Mouse (Mus musculus): Measurements from ENCODE around the gene Rsu1. TPM values are rescaled to one million over a fixed set of nuclear protein-coding genes. Genes with fewer than 3 reads are reported as not detected.

Rsu1 gene
- polyA plus RNA-seq, 1 experiment = 0.65 TPM

- TF ChIP-seq GATA1 (IDR thresholded peaks at IDR 0.05; ENCODE audit: low read length) = no peak
- no peak for TF ChIP-seq TAL1 (IDR thresholded peaks at IDR 0.05; ENCODE audit: low read length)
- H3K36me3 ChIP-seq (ENCODE audit: control insufficient read depth) = no peaks in the 10 kb centered on the region
Observed at GRCm38 (mm10) chr2:13103797-13104200, 167.4 kb downstream of the Rsu1 start.

GRCm38 (mm10) chr2:13094045-13094444 lies 177.2 kb downstream of the Rsu1 start:
- H3K4me3 ChIP-seq (replicated peaks) = no peak overlapping the region
- no peaks in the 10 kb centered on the region for H3K9me3 ChIP-seq (ENCODE audit: control insufficient read depth, low read length)
- no peaks in the 10 kb centered on the region for H3K36me3 ChIP-seq (ENCODE audit: control insufficient read depth)
- no peaks in the 10 kb centered on the region for H3K27me3 ChIP-seq (ENCODE audit: control insufficient read depth)
- H3K4me1 ChIP-seq (ENCODE audit: control insufficient read depth) = no peaks in the 10 kb centered on the region
- TF ChIP-seq GATA1 (IDR thresholded peaks at IDR 0.05; ENCODE audit: low read length) (no peak), TAL1 (IDR thresholded peaks at IDR 0.05; ENCODE audit: low read length) (no peak)

More at GRCm38 (mm10) chr2:13103797-13104200, 167.4 kb downstream of the Rsu1 start:
- no peaks in the 10 kb centered on the region for H3K4me1 ChIP-seq (ENCODE audit: control insufficient read depth)
- no peaks in the 10 kb centered on the region for H3K9me3 ChIP-seq (ENCODE audit: control insufficient read depth, low read length)
- no peaks in the 10 kb centered on the region for H3K27me3 ChIP-seq (ENCODE audit: control insufficient read depth)
- no peak overlapping the region for H3K4me3 ChIP-seq (replicated peaks)

GRCm38 (mm10) chr2:13093570-13093969 lies 177.6 kb downstream of the Rsu1 start:
- H3K4me1 ChIP-seq (ENCODE audit: control insufficient read depth) = no peaks in the 10 kb centered on the region
- no peaks in the 10 kb centered on the region for H3K9me3 ChIP-seq (ENCODE audit: control insufficient read depth, low read length)
- H3K27me3 ChIP-seq (ENCODE audit: control insufficient read depth) = no peaks in the 10 kb centered on the region
- no peak overlapping the region for H3K4me3 ChIP-seq (replicated peaks)
- no peaks in the 10 kb centered on the region for H3K36me3 ChIP-seq (ENCODE audit: control insufficient read depth)
- TF ChIP-seq GATA1 (IDR thresholded peaks at IDR 0.05; ENCODE audit: low read length) (no peak), TAL1 (IDR thresholded peaks at IDR 0.05; ENCODE audit: low read length) (no peak)

- no peak overlapping the region for H3K4me3 ChIP-seq (replicated peaks)
- no peaks in the 10 kb centered on the region for H3K36me3 ChIP-seq (ENCODE audit: control insufficient read depth)
- no peaks in the 10 kb centered on the region for H3K9me3 ChIP-seq (ENCODE audit: control insufficient read depth, low read length)
- no peak for TF ChIP-seq GATA1 (IDR thresholded peaks at IDR 0.05; ENCODE audit: low read length)
- no peak for TF ChIP-seq TAL1 (IDR thresholded peaks at IDR 0.05; ENCODE audit: low read length)
- no peaks in the 10 kb centered on the region for H3K27me3 ChIP-seq (ENCODE audit: control insufficient read depth)
- H3K4me1 ChIP-seq (ENCODE audit: control insufficient read depth) = no peaks in the 10 kb centered on the region
Observed at GRCm38 (mm10) chr2:13091399-13092015, 179.7 kb downstream of the Rsu1 start.

GRCm38 (mm10) chr2:13090841-13091240 lies 180.4 kb downstream of the Rsu1 start:
- Histone ChIP-seq H3K9me3 (ENCODE audit: control insufficient read depth, low read length) (no peaks in the 10 kb centered on the region), H3K4me1 (ENCODE audit: control insufficient read depth) (no peaks in the 10 kb centered on the region), H3K36me3 (ENCODE audit: control insufficient read depth) (no peaks in the 10 kb centered on the region), H3K4me3 (replicated peaks) (no peak overlapping the region), H3K27me3 (ENCODE audit: control insufficient read depth) (no peaks in the 10 kb centered on the region)
- TF ChIP-seq GATA1 (IDR thresholded peaks at IDR 0.05; ENCODE audit: low read length) = no peak
- no peak for TF ChIP-seq TAL1 (IDR thresholded peaks at IDR 0.05; ENCODE audit: low read length)

GRCm38 (mm10) chr2:13089861-13090260 lies 181.4 kb downstream of the Rsu1 start:
- H3K9me3 ChIP-seq (ENCODE audit: control insufficient read depth, low read length) = no peaks in the 10 kb centered on the region
- TF ChIP-seq TAL1 (IDR thresholded peaks at IDR 0.05; ENCODE audit: low read length) (no peak), GATA1 (IDR thresholded peaks at IDR 0.05; ENCODE audit: low read length) (no peak)
- H3K27me3 ChIP-seq (ENCODE audit: control insufficient read depth) = no peaks in the 10 kb centered on the region
- H3K4me1 ChIP-seq (ENCODE audit: control insufficient read depth) = no peaks in the 10 kb centered on the region
- H3K4me3 ChIP-seq (replicated peaks) = no peak overlapping the region
- no peaks in the 10 kb centered on the region for H3K36me3 ChIP-seq (ENCODE audit: control insufficient read depth)

GRCm38 (mm10) chr2:13088266-13088665 lies 182.9 kb downstream of the Rsu1 start:
- Histone ChIP-seq H3K27me3 (ENCODE audit: control insufficient read depth) (no peaks in the 10 kb centered on the region), H3K4me1 (ENCODE audit: control insufficient read depth) (no peaks in the 10 kb centered on the region), H3K4me3 (replicated peaks) (no peak overlapping the region), H3K36me3 (ENCODE audit: control insufficient read depth) (no peaks in the 10 kb centered on the region), H3K9me3 (ENCODE audit: control insufficient read depth, low read length) (no peaks in the 10 kb centered on the region)
- TF ChIP-seq GATA1 (IDR thresholded peaks at IDR 0.05; ENCODE audit: low read length) = no peak
- TF ChIP-seq TAL1 (IDR thresholded peaks at IDR 0.05; ENCODE audit: low read length) = no peak

GRCm38 (mm10) chr2:13087811-13088210 lies 183.4 kb downstream of the Rsu1 start:
- TF ChIP-seq TAL1 (IDR thresholded peaks at IDR 0.05; ENCODE audit: low read length) (no peak), GATA1 (IDR thresholded peaks at IDR 0.05; ENCODE audit: low read length) (no peak)
- no peaks in the 10 kb centered on the region for H3K36me3 ChIP-seq (ENCODE audit: control insufficient read depth)
- H3K4me1 ChIP-seq (ENCODE audit: control insufficient read depth) = no peaks in the 10 kb centered on the region
- H3K4me3 ChIP-seq (replicated peaks) = no peak overlapping the region
- H3K9me3 ChIP-seq (ENCODE audit: control insufficient read depth, low read length) = no peaks in the 10 kb centered on the region
- H3K27me3 ChIP-seq (ENCODE audit: control insufficient read depth) = no peaks in the 10 kb centered on the region

- no peak for TF ChIP-seq TAL1 (IDR thresholded peaks at IDR 0.05; ENCODE audit: low read length)
- TF ChIP-seq GATA1 (IDR thresholded peaks at IDR 0.05; ENCODE audit: low read length) = no peak
- H3K36me3 ChIP-seq (ENCODE audit: control insufficient read depth) = no peaks in the 10 kb centered on the region
Observed at GRCm38 (mm10) chr2:13084223-13084622, 187.0 kb downstream of the Rsu1 start.

GRCm38 (mm10) chr2:13080476-13080875 lies 190.7 kb downstream of the Rsu1 start:
- no peaks in the 10 kb centered on the region for H3K36me3 ChIP-seq (ENCODE audit: control insufficient read depth)

More at GRCm38 (mm10) chr2:13084223-13084622, 187.0 kb downstream of the Rsu1 start:
- Histone ChIP-seq H3K4me1 (ENCODE audit: control insufficient read depth) (no peaks in the 10 kb centered on the region), H3K9me3 (ENCODE audit: control insufficient read depth, low read length) (no peaks in the 10 kb centered on the region), H3K27me3 (ENCODE audit: control insufficient read depth) (no peaks in the 10 kb centered on the region), H3K4me3 (replicated peaks) (no peak overlapping the region)

More at GRCm38 (mm10) chr2:13080476-13080875, 190.7 kb downstream of the Rsu1 start:
- no peak for TF ChIP-seq TAL1 (IDR thresholded peaks at IDR 0.05; ENCODE audit: low read length)
- no peak for TF ChIP-seq GATA1 (IDR thresholded peaks at IDR 0.05; ENCODE audit: low read length)
- H3K4me1 ChIP-seq (ENCODE audit: control insufficient read depth) = no peaks in the 10 kb centered on the region
- H3K27me3 ChIP-seq (ENCODE audit: control insufficient read depth) = no peaks in the 10 kb centered on the region
- no peak overlapping the region for H3K4me3 ChIP-seq (replicated peaks)
- no peaks in the 10 kb centered on the region for H3K9me3 ChIP-seq (ENCODE audit: control insufficient read depth, low read length)
